Mouse (Mus musculus) liver, embryonic 14.5 days (tissue): Measurements from ENCODE around the gene Accs. TPM values are rescaled to one million over a fixed set of nuclear protein-coding genes. Genes with fewer than 3 reads are reported as not detected.

ENCODE experiments used
- ATAC-seq: fragments of 200-750 bp; cut with Nextera tagmentation; 2 replicates; pipeline ENCODE4 v1.8.0; 2017; ENCODE audit warnings: moderate number of reproducible peaks, mild to moderate bottlenecking, moderate library complexity; ENCODE audit not compliant: insufficient read depth
- DNase-seq, 3 experiments: peaks; one replicate each; pipeline ENCODE4 v3.0.0-alpha.2; 2012 to 2013; ENCODE audit warnings: low read depth in 3 of 3, low spot score in 3 of 3
- H3K27ac ChIP-seq: fragments of 300-500 bp; sonication (generic); 2 replicates; pipeline ENCODE4 v1.5.1; 2014; ENCODE audit warnings: moderate library complexity, mild to moderate bottlenecking, control low read depth, inconsistent platforms
- H3K27me3 ChIP-seq: fragments of 300-500 bp; sonication (generic); 2 replicates; pipeline ENCODE4 v1.6.1; 2014; ENCODE audit warnings: mild to moderate bottlenecking, low read length, moderate library complexity; ENCODE audit not compliant: control insufficient read depth, insufficient read depth
- H3K36me3 ChIP-seq: fragments of 300-500 bp; sonication (generic); replicated peaks from 2 replicates; pipeline ENCODE4 v1.6.1; 2014; ENCODE audit warnings: low read depth; ENCODE audit not compliant: control insufficient read depth, insufficient read depth
- H3K4me1 ChIP-seq, 2 experiments: fragments of 200-500 bp in 1 of 2; fragments of 300-500 bp in 1 of 2; sonication (generic) in 1 of 2; replicated peaks; 2 replicates each; pipeline ENCODE4 v1.6.1; 2012 to 2014; ENCODE audit warnings: antibody characterized with exemption in 1 of 2, inconsistent platforms in 1 of 2, low read length in 1 of 2; ENCODE audit not compliant: control insufficient read depth in 2 of 2, insufficient read depth in 2 of 2
- H3K4me2 ChIP-seq: fragments of 300-500 bp; sonication (generic); 2 replicates; pipeline ENCODE4 v1.6.1; 2014; ENCODE audit warnings: low read depth, mild to moderate bottlenecking, control low read depth, moderate library complexity
- H3K4me3 ChIP-seq, 2 experiments: fragments of 200-500 bp in 1 of 2; fragments of 300-500 bp in 1 of 2; sonication (generic) in 1 of 2; 2 replicates each; pipeline ENCODE4 v1.5.1; 2012 to 2014; ENCODE audit warnings: low read depth in 2 of 2, low read length in 2 of 2, mild to moderate bottlenecking in 2 of 2, control low read depth in 1 of 2, inconsistent platforms in 1 of 2, moderate library complexity in 1 of 2; ENCODE audit not compliant: insufficient read depth in 1 of 2
- H3K9ac ChIP-seq: fragments of 300-500 bp; sonication (generic); replicated peaks from 2 replicates; pipeline ENCODE4 v1.6.1; 2014; ENCODE audit warnings: mild to moderate bottlenecking, control low read depth, moderate library complexity
- H3K9me3 ChIP-seq: fragments of 300-500 bp; sonication (generic); 2 replicates; pipeline ENCODE4 v1.6.1; 2016; ENCODE audit warnings: low read length, mixed read lengths; ENCODE audit not compliant: control insufficient read depth
- CTCF ChIP-seq: IDR thresholded peaks from 2 replicates; pipeline ENCODE4 v1.5.1; 2016; ENCODE audit warnings: antibody characterized with exemption, low read depth, control low read depth
- EP300 ChIP-seq: IDR thresholded peaks from 2 replicates; pipeline ENCODE4 v1.6.1; 2016; ENCODE audit warnings: antibody characterized with exemption, low read depth
- WGBS: fragments of 180-500 bp; shearing (Covaris S2); extraction: QIAGEN DNeasy Blood & Tissue Kit; methylation state at CpG from one replicate; pipeline ENCODE4 v1.1.7; 2014; ENCODE audit not compliant: insufficient replicate concordance; 5-methylcytosine and 5-hydroxymethylcytosine counted together
- polyA plus RNA-seq, 2 experiments: library from polyadenylated mRNA; depleted of rRNA in 1 of 2; stranded (reverse) in 1 of 2; unstranded in 1 of 2; fragments of >200 nt; fragmentation: Nextera tagmentation in 1 of 2; extraction: Ambion mirVana in 1 of 2; gene quantifications; 2 replicates each; pipeline versions ENCODE4 v1.2.1 to v1.2.3; 2012 to 2014

Gene Accs
- polyA plus RNA-seq, 2 experiments, result 0.88 to 1.5 TPM

GRCm38 (mm10) chr2:93802947-93803346 lies 46.8 kb downstream of the Accs start:
- DNase-seq (no peak), ATAC-seq (no peak)
- H3K9me3 ChIP-seq, result no peaks in the 10 kb centered on the region

GRCm38 (mm10) chr2:93801097-93801496 lies 48.6 kb downstream of the Accs start:
- no peak overlapping the region for H3K27ac ChIP-seq
- no peaks in the 10 kb centered on the region for H3K9me3 ChIP-seq
- H3K9ac ChIP-seq, result no peak overlapping the region
- ATAC-seq (no peak), DNase-seq (no peak)
- H3K4me1 ChIP-seq, result 0 out of 4 replicates have a peak, but pooled peaks cover 0 to 3% of the 10 kb centered on the region in 2 experiments
- no peaks in the 10 kb centered on the region for H3K27me3 ChIP-seq
- H3K4me3 ChIP-seq, result no peak overlapping the region
- TF ChIP-seq CTCF (no peak), EP300 (no peak)
- peaks cover 5% of the 10 kb centered on the region; the same call in 1 of the 2 replicates for H3K36me3 ChIP-seq
- no peak overlapping the region for H3K4me2 ChIP-seq
- 74% methylated on average over 7 of the region's 7 CpGs for WGBS

More at GRCm38 (mm10) chr2:93802947-93803346, 46.8 kb downstream of the Accs start:
- 49% methylated on average over 2 of the region's 2 CpGs for WGBS
- Histone ChIP-seq H3K4me1 (0 out of 4 replicates have a peak, but pooled peaks cover 0 to 3% of the 10 kb centered on the region in 2 experiments), H3K4me3 (no peak overlapping the region), H3K27me3 (no peaks in the 10 kb centered on the region), H3K27ac (no peak overlapping the region), H3K9ac (no peak overlapping the region), H3K4me2 (no peak overlapping the region), H3K36me3 (peaks cover 3% of the 10 kb centered on the region; the same call in 1 of the 2 replicates)
- no peak for TF ChIP-seq CTCF

- no peaks in the 10 kb centered on the region for H3K27me3 ChIP-seq
Observed at GRCm38 (mm10) chr2:93797162-93797795, 52.5 kb downstream of the Accs start.

GRCm38 (mm10) chr2:93794375-93794774 lies 55.4 kb downstream of the Accs start:
- peaks cover 6% of the 10 kb centered on the region for H3K36me3 ChIP-seq
- ATAC-seq (no peak), DNase-seq (no peak)
- H3K27me3 ChIP-seq, result no peaks in the 10 kb centered on the region
- TF ChIP-seq CTCF, result no peak
- TF ChIP-seq EP300, result no peak
- no peak overlapping the region for H3K27ac ChIP-seq
- 62% methylated on average over 5 of the region's 5 CpGs for WGBS
- H3K4me3 ChIP-seq, result no peak overlapping the region
- no peak overlapping the region for H3K4me2 ChIP-seq
- H3K4me1 ChIP-seq, result 0 out of 4 replicates have a peak, but pooled peaks cover 0 to 3% of the 10 kb centered on the region in 2 experiments
- H3K9me3 ChIP-seq, result no peaks in the 10 kb centered on the region
- no peak overlapping the region for H3K9ac ChIP-seq

More at GRCm38 (mm10) chr2:93797162-93797795, 52.5 kb downstream of the Accs start:
- Histone ChIP-seq H3K9me3 (no peaks in the 10 kb centered on the region), H3K4me3 (no peak overlapping the region), H3K36me3 (peaks cover 6% of the 10 kb centered on the region), H3K4me2 (no peak overlapping the region), H3K27ac (no peak overlapping the region), H3K4me1 (no peaks in the 10 kb centered on the region), H3K9ac (no peak overlapping the region)
- WGBS, result 77% methylated on average over 19 of the region's 19 CpGs
- DNase-seq, result no peak
- ATAC-seq, result no peak
- TF ChIP-seq CTCF (no peak), EP300 (no peak)

- no peak overlapping the region for H3K27ac ChIP-seq
- H3K4me1 ChIP-seq, result 0 out of 4 replicates have a peak, but pooled peaks cover 0 to 3% of the 10 kb centered on the region in 2 experiments
- H3K27me3 ChIP-seq, result no peaks in the 10 kb centered on the region
- 40% methylated on average over 13 of the region's 13 CpGs for WGBS
- TF ChIP-seq CTCF (no peak), EP300 (no peak)
- DNase-seq (no peak), ATAC-seq (peak; percentile 51)
- H3K9me3 ChIP-seq, result no peaks in the 10 kb centered on the region
- no peak overlapping the region for H3K4me2 ChIP-seq
- H3K4me3 ChIP-seq, result no peak overlapping the region
- no peak overlapping the region for H3K9ac ChIP-seq
- peaks cover 4% of the 10 kb centered on the region for H3K36me3 ChIP-seq
Observed at GRCm38 (mm10) chr2:93791516-93792499, 57.9 kb downstream of the Accs start.
